Mouse (Mus musculus): ENCODE measurements around the gene Gtf2h4.

GRCm38 (mm10) chr17:35699919-35700318 lies 26.4 kb upstream of the Gtf2h4 start:
- no peak for TF ChIP-seq CTCF (IDR thresholded peaks at IDR 0.05; ENCODE audit: borderline replicate concordance, insufficient read depth, low read length)
- TF ChIP-seq POLR2A (IDR thresholded peaks at IDR 0.05; ENCODE audit: low read depth, low read length) = peak; percentile 79
